Mouse (Mus musculus) 416B (cell line): ENCODE data around the gene Adam12.

Experiments
- DNase-seq: peaks from one replicate; pipeline ENCODE4 v3.0.0; 2011; ENCODE audit warnings: low read depth

The Adam12 gene

GRCm38 (mm10) chr7:134079980-134080725 lies 151.8 kb downstream of the Adam12 start:
- DNase-seq: no peak

DNA sequence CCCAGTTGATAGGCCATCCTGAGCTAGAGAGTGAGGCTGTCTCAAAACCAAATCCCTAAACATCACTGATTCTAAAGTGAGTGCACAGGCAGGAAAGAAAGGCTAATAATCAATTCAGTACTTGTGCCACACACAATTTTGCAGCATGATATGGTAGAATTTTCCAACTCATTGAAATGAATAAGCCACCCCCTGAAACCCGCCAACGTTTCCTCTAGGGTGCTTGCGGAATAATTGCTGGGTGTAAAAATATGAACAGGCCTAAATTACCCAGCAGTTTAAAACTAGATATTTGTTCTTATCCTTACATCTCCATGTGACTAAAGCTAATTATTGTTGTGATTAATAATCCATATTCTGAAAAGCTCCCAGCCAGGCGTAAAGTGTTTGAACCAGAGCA lies 154.3 kb downstream of the Adam12 start:
- DNase-seq: no peak

- no peak for DNase-seq
These were observed 158.9 kb downstream of the Adam12 start for GRCm38 (mm10) chr7:134073011-134073410.

DNA sequence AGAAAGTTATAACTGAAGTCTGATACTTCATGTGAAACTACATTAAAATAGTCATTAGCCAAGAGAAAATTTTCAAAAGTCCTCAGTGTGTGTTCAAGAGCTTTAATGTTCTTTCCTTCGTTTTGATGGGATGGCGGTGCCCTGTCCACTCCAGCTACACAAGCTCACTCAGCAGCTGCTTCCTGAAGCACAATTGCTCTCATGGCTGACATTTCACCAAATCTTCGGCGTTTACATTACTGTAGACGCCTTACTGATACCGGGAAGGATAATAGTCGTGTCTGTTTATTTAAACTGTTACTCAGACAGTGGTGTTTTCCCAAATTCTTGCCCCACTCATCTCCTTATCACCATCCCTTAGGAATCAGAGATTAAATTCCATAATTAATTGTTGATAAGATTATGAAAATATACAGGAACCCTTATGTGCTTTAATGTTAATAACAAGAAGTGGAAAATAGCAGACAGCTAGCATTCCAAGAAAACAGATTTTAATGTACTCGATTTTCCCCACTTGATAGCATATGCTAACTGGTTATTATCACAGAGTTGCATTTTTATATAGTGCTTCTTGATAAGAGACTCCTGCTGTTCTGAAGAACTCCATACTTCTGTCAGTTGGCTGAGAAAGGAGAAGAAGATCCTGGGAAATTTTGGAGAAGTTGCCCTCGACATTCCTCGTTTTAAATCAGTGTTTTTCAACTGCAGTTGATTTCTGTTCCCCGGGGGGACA lies 160.6 kb downstream of the Adam12 start:
- no peak for DNase-seq

DNA sequence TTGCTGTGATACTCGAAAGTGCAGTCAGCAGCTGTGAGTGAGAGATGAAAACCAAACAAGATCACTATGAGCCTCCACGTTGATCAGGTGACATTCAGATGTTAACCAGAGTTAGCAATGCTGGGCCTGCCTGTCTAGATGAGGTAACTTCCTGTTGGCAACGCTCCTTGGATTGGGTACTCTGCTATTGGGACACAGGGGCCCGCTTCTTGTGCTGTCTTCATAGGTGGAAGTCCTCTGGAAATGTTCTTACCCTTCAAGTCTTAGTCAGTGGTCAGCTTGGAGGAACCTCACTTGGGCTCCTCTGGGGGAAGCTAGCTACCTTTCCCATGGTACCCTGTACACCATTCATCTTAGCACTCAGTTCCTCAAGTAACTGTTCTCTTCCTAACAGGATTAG lies 169.3 kb downstream of the Adam12 start:
- DNase-seq: no peak

DNA sequence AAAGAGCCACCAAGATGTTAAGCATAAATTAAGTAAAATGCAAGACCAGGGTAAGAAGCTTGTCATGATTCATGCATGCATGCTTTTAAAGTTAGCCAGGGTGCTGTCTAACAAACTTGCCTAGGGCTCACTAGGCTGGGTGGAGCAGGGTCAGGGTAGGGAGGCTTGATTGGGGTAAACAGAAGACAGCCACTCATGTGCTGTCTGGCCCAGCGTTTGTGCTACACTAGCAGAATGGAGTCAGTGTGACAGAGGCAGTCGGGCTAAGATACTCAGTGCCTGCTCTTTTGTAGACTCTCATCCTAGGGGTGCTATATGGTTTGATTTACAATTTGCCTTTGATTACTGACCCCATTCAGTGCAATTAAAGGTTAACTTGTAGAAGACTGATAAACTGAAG lies 179.5 kb downstream of the Adam12 start:
- no peak for DNase-seq

DNA sequence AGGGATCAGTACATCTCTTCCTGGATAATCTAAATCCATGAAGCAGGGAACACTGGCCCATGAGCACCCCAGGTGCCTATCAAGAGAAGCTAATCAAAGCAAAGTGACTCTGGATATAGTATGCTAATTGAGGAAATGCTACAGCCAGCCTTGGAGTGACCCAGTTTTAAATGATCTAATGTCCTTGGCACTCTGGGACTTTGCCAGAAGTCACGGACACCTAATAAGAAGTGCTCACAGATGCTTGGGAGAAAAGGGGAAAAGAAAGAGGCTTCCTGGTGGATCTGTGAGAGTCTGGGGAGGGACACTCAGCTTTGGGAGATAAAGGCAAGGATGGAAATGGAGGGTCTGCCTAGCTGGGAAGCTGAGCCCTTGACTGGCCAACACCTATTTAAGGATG lies 181.6 kb downstream of the Adam12 start:
- no peak for DNase-seq

GRCm38 (mm10) chr7:134046376-134046775 lies 185.6 kb downstream of the Adam12 start:
- no peak for DNase-seq

DNA sequence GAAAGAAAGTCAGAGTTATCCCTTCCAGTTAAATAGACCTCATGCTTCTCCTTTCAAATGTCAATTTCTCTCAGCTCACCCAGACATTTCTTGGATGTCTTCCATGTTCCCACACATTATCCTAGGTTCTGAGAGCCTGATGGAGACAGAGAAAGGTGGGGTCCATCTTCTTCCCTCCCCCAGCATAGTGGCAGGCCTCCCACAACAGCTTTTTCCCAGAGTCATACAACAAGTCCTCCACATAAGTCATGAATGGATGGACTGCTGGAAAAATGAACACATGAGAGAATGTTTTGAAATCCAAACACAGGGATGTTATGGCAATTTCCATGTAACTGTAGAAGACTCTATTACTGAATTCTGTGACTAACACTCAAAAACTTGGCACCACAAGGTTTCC lies 188.4 kb downstream of the Adam12 start:
- DNase-seq: no peak

GRCm38 (mm10) chr7:134042614-134043013 lies 189.3 kb downstream of the Adam12 start:
- DNase-seq: no peak

GRCm38 (mm10) chr7:134033939-134034338 lies 198.0 kb downstream of the Adam12 start:
- no peak for DNase-seq

GRCm38 (mm10) chr7:134032959-134033366 lies 199.0 kb downstream of the Adam12 start:
- DNase-seq: no peak

DNA sequence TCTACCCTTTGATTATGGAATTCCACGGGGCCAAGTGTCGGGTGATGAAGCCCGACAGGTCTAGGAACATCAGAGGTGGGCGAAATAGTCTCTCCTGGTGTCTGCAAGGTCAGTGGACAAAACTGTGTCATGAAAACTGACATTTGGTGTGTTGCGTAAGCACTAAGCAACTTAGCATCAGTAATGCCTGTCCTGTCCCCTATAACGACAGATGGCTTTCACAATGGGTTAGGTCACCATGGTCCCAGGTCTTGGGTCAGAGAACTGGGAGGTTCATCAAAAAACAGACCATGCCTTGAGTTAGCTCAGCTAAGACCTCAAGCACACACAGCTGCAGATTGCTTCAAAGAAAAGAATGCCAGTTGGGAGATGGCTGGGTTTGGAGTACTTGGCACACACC lies 200.2 kb downstream of the Adam12 start:
- DNase-seq: no peak

DNA sequence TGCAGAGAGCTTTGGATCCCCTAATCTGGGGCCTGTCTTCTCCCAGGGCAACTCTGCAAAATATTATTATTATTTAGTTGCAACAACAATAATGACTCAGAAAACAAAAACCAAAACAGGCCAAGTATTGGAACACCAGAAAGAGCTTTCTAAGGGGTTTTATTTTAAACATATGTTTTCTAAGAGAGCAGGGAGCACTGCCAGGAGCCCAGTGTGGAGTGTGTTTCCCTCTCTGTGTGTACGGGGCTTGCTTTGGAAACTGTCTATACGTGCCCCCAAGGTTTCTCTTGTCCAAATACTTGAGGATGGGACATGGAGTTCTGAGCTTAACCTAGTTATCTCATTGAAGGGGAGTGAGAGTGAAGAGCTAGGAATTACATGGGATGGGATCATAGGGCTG lies 200.7 kb downstream of the Adam12 start:
- no peak for DNase-seq

DNA sequence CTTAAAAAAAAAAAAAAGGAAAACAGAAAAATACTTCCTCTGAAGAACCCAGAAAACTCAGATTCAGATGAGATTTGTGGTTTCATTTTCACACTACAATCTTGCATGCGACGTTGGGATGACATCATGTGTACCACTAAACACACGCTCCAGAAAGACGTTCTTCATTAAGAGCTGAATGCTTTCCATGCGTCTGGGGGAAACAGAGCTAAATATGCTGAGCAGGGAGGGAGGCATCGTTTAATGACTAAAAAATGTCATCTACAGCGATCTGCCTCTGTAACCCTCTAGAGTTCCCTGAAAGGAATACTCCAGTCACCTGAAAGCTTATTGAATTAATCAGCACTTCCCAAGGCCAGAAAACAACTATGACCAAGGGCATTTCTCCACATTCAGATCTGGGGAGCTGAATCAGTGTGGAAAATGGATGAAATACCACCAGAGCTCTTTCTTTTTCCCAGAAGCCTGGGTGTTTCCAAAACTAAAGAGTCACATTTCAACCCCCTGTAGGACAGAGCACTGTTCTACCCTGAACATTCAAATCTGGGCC lies 203.6 kb downstream of the Adam12 start:
- DNase-seq: no peak

DNA sequence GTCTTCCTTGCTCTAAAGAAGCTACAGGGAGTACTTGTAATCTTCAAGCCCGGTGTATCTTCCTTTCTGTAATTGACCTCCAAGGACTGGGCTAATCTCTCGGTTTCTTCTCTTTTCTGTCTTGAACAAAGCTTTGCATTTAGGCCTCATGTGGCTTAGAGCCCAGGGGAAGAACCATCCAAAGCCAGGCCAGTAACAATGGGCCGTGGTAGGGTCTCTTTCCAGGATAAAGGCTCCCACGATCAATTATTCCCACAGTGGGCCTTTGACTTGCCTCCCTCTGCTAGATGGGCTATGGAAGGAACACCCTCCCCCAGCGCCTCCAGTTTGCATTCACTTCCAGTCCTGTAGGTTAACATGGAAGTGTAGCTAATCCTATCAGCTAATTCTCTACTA lies 204.9 kb downstream of the Adam12 start:
- DNase-seq: no peak

GRCm38 (mm10) chr7:134026200-134027019 lies 205.5 kb downstream of the Adam12 start:
- no peak for DNase-seq

DNA sequence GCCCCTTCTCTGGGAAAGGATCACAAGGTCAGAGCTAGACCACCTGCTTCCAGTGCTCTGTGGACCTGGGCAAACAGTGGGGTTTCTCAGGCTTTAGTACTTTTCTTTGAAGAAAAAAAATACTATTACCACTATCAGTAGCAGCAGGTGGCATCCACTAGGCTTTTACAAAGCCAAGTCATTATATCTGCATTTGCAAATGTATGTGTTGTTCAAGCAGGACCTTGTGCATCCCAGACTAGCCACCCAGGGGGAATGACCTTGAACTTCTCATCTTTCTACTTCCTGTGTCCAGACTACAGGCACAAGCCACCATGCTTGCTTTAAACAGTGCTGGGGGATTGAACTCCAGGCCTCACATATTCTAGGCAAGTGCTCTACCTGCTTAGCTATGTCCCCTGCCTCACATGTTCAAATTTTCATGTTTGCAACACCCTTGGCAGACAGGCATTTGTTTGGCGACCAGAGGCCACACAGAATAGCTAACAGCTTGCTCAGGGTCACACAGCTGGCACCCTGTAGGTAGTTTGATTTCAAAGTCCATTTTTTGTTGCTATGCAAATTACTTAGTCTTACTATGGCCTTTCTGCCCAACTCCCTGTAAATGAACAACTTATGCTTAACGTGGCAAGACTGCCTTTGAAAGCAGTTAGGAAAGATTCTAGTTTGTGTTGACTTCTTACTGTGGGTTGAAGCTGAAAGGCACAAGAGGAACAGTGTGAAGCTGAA lies 209.6 kb downstream of the Adam12 start:
- no peak for DNase-seq

- DNase-seq: no peak
These were observed 216.7 kb downstream of the Adam12 start for GRCm38 (mm10) chr7:134015226-134015625.

DNA sequence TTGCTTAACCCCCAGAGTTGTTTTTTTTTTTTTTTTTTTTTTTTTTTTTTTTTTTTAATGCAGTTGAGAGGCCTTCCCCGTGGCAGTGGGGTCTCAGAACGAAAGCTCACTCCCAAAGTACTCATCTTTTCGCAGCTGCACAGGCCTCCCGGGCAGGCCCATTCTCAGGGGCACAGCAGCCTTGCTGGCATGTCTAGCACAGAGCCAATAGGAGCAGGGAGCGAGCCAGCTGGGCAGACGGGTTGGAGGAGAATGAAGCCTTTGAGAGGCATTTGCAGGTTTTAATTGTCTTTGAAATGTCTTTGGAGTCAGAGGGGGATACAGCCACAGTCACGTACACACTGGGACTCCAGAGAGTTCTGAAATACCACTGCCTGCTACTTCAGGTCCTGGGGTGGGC lies 217.2 kb downstream of the Adam12 start:
- DNase-seq: no peak

- DNase-seq: no peak
These were observed 222.8 kb downstream of the Adam12 start for GRCm38 (mm10) chr7:134009157-134009556.

- DNase-seq: no peak
These were observed 224.0 kb downstream of the Adam12 start for GRCm38 (mm10) chr7:134007942-134008361.
